Mouse (Mus musculus): ENCODE measurements around the gene A130010J15Rik. TPM values are rescaled to one million over a fixed set of nuclear protein-coding genes. Genes with fewer than 3 reads are reported as not detected.

A130010J15Rik gene
- polyA plus RNA-seq, 1 experiment from 2014 or later, result 18.1 TPM

GRCm38 (mm10) chr1:193138087-193138486, 29.8 kb upstream of the A130010J15Rik start:
- H3K4me2 ChIP-seq (replicated peaks), result no peak overlapping the region
- peaks cover 22% of the 10 kb centered on the region; the same call in 1 of the 2 replicates for H3K4me1 ChIP-seq
- no peaks in the 10 kb centered on the region for H3K9me3 ChIP-seq
- H3K27me3 ChIP-seq, result 0 out of 2 replicates have a peak, but pooled peaks cover 3% of the 10 kb centered on the region
- no peak overlapping the region for H3K9ac ChIP-seq
- no peak for ATAC-seq (ENCODE audit: low FRiP score, low read depth)
- no peak overlapping the region for H3K4me3 ChIP-seq
- H3K36me3 ChIP-seq, result no peaks in the 10 kb centered on the region
- no peak overlapping the region for H3K27ac ChIP-seq
- WGBS, result 27% methylated on average over 7 of the region's 7 CpGs

GRCm38 (mm10) chr1:193138669-193139068, 29.2 kb upstream of the A130010J15Rik start:
- Histone ChIP-seq H3K9ac (no peak overlapping the region), H3K27me3 (0 out of 2 replicates have a peak, but pooled peaks cover 3% of the 10 kb centered on the region), H3K4me1 (peaks cover 22% of the 10 kb centered on the region; the same call in 1 of the 2 replicates), H3K36me3 (no peaks in the 10 kb centered on the region), H3K9me3 (no peaks in the 10 kb centered on the region), H3K27ac (no peak overlapping the region), H3K4me3 (no peak overlapping the region), H3K4me2 (replicated peaks) (no peak overlapping the region)
- no peak for ATAC-seq (ENCODE audit: low FRiP score, low read depth)
- WGBS, result 48% methylated on average over 3 of the region's 3 CpGs

- Histone ChIP-seq H3K4me3 (no peak overlapping the region), H3K36me3 (no peaks in the 10 kb centered on the region), H3K27ac (peak overlapping the region; percentile 39; the same call in 1 of the 2 replicates), H3K4me2 (replicated peaks) (no peak overlapping the region), H3K4me1 (peaks cover 22% of the 10 kb centered on the region; the same call in 1 of the 2 replicates), H3K9me3 (no peaks in the 10 kb centered on the region), H3K27me3 (peaks cover 6% of the 10 kb centered on the region; the same call in 1 of the 2 replicates), H3K9ac (0 out of 2 replicates have a peak overlapping the region, but pooled peaks have one; percentile 5)
- ATAC-seq (ENCODE audit: low FRiP score, low read depth), result no peak
- WGBS, result 62% methylated on average over 7 of the region's 7 CpGs
Observed at GRCm38 (mm10) chr1:193141118-193141517, 26.7 kb upstream of the A130010J15Rik start.

GRCm38 (mm10) chr1:193142517-193143062, 25.3 kb upstream of the A130010J15Rik start:
- Histone ChIP-seq H3K9ac (no peak overlapping the region), H3K4me3 (no peak overlapping the region), H3K4me2 (replicated peaks) (no peak overlapping the region), H3K9me3 (no peaks in the 10 kb centered on the region), H3K27ac (no peak overlapping the region), H3K4me1 (peaks cover 22% of the 10 kb centered on the region; the same call in 1 of the 2 replicates), H3K36me3 (no peaks in the 10 kb centered on the region), H3K27me3 (peaks cover 6% of the 10 kb centered on the region; the same call in 1 of the 2 replicates)
- 80% methylated on average over 8 of the region's 8 CpGs for WGBS
- no peak for ATAC-seq (ENCODE audit: low FRiP score, low read depth)

- Histone ChIP-seq H3K27ac (no peak overlapping the region), H3K9ac (no peak overlapping the region), H3K27me3 (peaks cover 7% of the 10 kb centered on the region; the same call in 1 of the 2 replicates), H3K4me2 (replicated peaks) (no peak overlapping the region), H3K4me3 (no peak overlapping the region), H3K36me3 (no peaks in the 10 kb centered on the region), H3K9me3 (no peaks in the 10 kb centered on the region), H3K4me1 (peaks cover 13% of the 10 kb centered on the region; the same call in 1 of the 2 replicates)
- ATAC-seq (ENCODE audit: low FRiP score, low read depth), result no peak
- WGBS, result 83% methylated on average over 6 of the region's 6 CpGs
Observed at GRCm38 (mm10) chr1:193144516-193144915, 23.3 kb upstream of the A130010J15Rik start.

GRCm38 (mm10) chr1:193145101-193145500, 22.7 kb upstream of the A130010J15Rik start:
- peaks cover 8% of the 10 kb centered on the region; the same call in 1 of the 2 replicates for H3K4me1 ChIP-seq
- no peak overlapping the region for H3K4me3 ChIP-seq
- 77% methylated on average over 4 of the region's 4 CpGs for WGBS
- H3K27ac ChIP-seq, result no peak overlapping the region
- H3K36me3 ChIP-seq, result no peaks in the 10 kb centered on the region
- no peak overlapping the region for H3K4me2 ChIP-seq (replicated peaks)
- no peak overlapping the region for H3K9ac ChIP-seq
- H3K9me3 ChIP-seq, result no peaks in the 10 kb centered on the region
- peaks cover 6% of the 10 kb centered on the region; the same call in 1 of the 2 replicates for H3K27me3 ChIP-seq
- no peak for ATAC-seq (ENCODE audit: low FRiP score, low read depth)

- H3K4me2 ChIP-seq (replicated peaks), result no peak overlapping the region
- WGBS, result 88% methylated on average over 1 of the region's 1 CpGs
- no peak overlapping the region for H3K27ac ChIP-seq
- H3K9me3 ChIP-seq, result no peaks in the 10 kb centered on the region
- no peak overlapping the region for H3K4me3 ChIP-seq
- H3K9ac ChIP-seq, result no peak overlapping the region
- H3K4me1 ChIP-seq, result peaks cover 8% of the 10 kb centered on the region
- H3K36me3 ChIP-seq, result no peaks in the 10 kb centered on the region
- ATAC-seq (ENCODE audit: low FRiP score, low read depth), result no peak
- peaks cover 13% of the 10 kb centered on the region for H3K27me3 ChIP-seq
Observed at GRCm38 (mm10) chr1:193146416-193146815, 21.4 kb upstream of the A130010J15Rik start.

GRCm38 (mm10) chr1:193149231-193149630, 18.6 kb upstream of the A130010J15Rik start:
- H3K4me3 ChIP-seq, result no peak overlapping the region
- 61% methylated on average over 3 of the region's 3 CpGs for WGBS
- H3K36me3 ChIP-seq, result no peaks in the 10 kb centered on the region
- H3K4me2 ChIP-seq (replicated peaks), result no peak overlapping the region
- H3K27me3 ChIP-seq, result peaks cover 41% of the 10 kb centered on the region
- no peaks in the 10 kb centered on the region for H3K9me3 ChIP-seq
- H3K9ac ChIP-seq, result no peak overlapping the region
- H3K4me1 ChIP-seq, result peaks cover 23% of the 10 kb centered on the region
- ATAC-seq (ENCODE audit: low FRiP score, low read depth), result no peak
- no peak overlapping the region for H3K27ac ChIP-seq

GRCm38 (mm10) chr1:193151134-193151533, 16.7 kb upstream of the A130010J15Rik start:
- WGBS, result 44% methylated on average over 7 of the region's 7 CpGs
- Histone ChIP-seq H3K4me2 (replicated peaks) (no peak overlapping the region), H3K27ac (no peak overlapping the region), H3K27me3 (peaks cover 53% of the 10 kb centered on the region), H3K4me1 (peaks cover 23% of the 10 kb centered on the region), H3K9me3 (no peaks in the 10 kb centered on the region), H3K4me3 (no peak overlapping the region), H3K9ac (no peak overlapping the region), H3K36me3 (no peaks in the 10 kb centered on the region)
- no peak for ATAC-seq (ENCODE audit: low FRiP score, low read depth)

- peak within 1 kb of the TSS; percentile 54 for H3K9ac ChIP-seq
- H3K27ac ChIP-seq, result no peak within 1 kb of the TSS
Observed at GRCm38 (mm10) chr1:193152872-193153271, 15.0 kb upstream of the A130010J15Rik start, which contains the start of gene Irf6. Irf6 (plus strand) TSS chr1:193153111.

GRCm38 (mm10) chr1:193153561-193153960, 14.3 kb upstream of the A130010J15Rik start:
- Histone ChIP-seq H3K36me3 (no peaks in the 10 kb centered on the region), H3K9ac (peak overlapping the region; percentile 54), H3K4me3 (peak overlapping the region; percentile 44), H3K4me1 (peaks cover 37% of the 10 kb centered on the region), H3K9me3 (no peaks in the 10 kb centered on the region), H3K27me3 (peaks cover 53% of the 10 kb centered on the region), H3K27ac (no peak overlapping the region), H3K4me2 (replicated peaks) (peak overlapping the region; percentile 73)
- ATAC-seq (ENCODE audit: low FRiP score, low read depth), result 0 out of 2 replicates have a peak, but pooled peaks have one; percentile 1
- WGBS, result 21% methylated on average over 16 of the region's 16 CpGs

More at GRCm38 (mm10) chr1:193152872-193153271, 15.0 kb upstream of the A130010J15Rik start, which contains the start of gene Irf6:
- peaks cover 37% of the 10 kb centered on the region for H3K4me1 ChIP-seq
- peak within 1 kb of the TSS; percentile 44 for H3K4me3 ChIP-seq
- WGBS, result 1% methylated on average over 30 of the region's 30 CpGs
- H3K4me2 ChIP-seq (replicated peaks), result peak within 1 kb of the TSS; percentile 73
- H3K27me3 ChIP-seq, result peaks cover 53% of the 10 kb centered on the region
- no peaks in the 10 kb centered on the region for H3K36me3 ChIP-seq
- H3K9me3 ChIP-seq, result no peaks in the 10 kb centered on the region
- peak; percentile 91 for ATAC-seq (ENCODE audit: low FRiP score, low read depth)

GRCm38 (mm10) chr1:193156316-193157110, 11.3 kb upstream of the A130010J15Rik start:
- no peak for ATAC-seq (ENCODE audit: low FRiP score, low read depth)
- H3K4me2 ChIP-seq (replicated peaks), result no peak overlapping the region

More at GRCm38 (mm10) chr1:193156316-193157110, 11.3 kb upstream of the A130010J15Rik start:
- no peaks in the 10 kb centered on the region for H3K36me3 ChIP-seq
- H3K4me3 ChIP-seq, result no peak overlapping the region
- peaks cover 42% of the 10 kb centered on the region for H3K27me3 ChIP-seq
- no peak overlapping the region for H3K9ac ChIP-seq
- H3K9me3 ChIP-seq, result no peaks in the 10 kb centered on the region
- WGBS, result 77% methylated on average over 15 of the region's 15 CpGs
- H3K4me1 ChIP-seq, result peaks cover 41% of the 10 kb centered on the region
- peak overlapping the region; percentile 22; the same call in 1 of the 2 replicates for H3K27ac ChIP-seq

Data from limb, embryonic 13.5 days (tissue).